Mouse (Mus musculus) liver, adult 2 months (tissue): Measurements from ENCODE around the gene Sdf2.

Experiments
- CTCF ChIP-seq: fragments of 200-500 bp; IDR thresholded peaks from 2 replicates; pipeline ENCODE4 v1.5.1; 2011; ENCODE audit warnings: low read depth, low read length, control low read depth
- POLR2A ChIP-seq: fragments of 200-500 bp; IDR thresholded peaks from 2 replicates; pipeline ENCODE4 v1.6.1; 2011; ENCODE audit warnings: low read length, control low read depth; ENCODE audit not compliant: insufficient read depth; ENCODE audit errors: extremely low read depth

DNA sequence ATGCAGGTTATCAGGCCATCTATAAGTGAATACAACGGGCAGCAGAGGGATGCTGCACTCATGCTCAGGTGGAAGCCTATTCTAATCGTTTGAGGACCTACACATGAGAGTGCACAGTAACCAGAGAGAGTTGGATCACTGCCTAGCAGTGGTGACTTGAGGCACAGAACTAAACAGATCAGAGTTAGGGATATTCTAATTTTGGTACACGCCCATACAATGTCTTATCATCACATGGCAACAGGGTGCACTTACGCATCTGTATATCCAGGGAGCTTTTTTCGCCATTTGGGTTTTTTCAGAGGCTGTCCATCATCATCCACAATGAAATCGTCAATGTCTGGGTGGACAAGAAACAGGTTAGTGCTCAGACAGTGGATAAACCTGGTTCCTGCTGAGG is 14.0 kb upstream of the Sdf2 start:
- TF ChIP-seq POLR2A = no peak
- TF ChIP-seq CTCF = no peak
